ENCODE assay signal across 7 mouse cellular contexts in genomic region chr5:109557321-109558122, GRCm38 (mm10). TPM values are rescaled to one million over a fixed set of nuclear protein-coding genes. Genes with fewer than 3 reads are reported as not detected.
A peak's percentile ranks its signal among the peaks of the same experiment; 100 is the strongest.
DNase-seq lines count a peak whose midpoint lies in the region; ATAC-seq and TF ChIP-seq lines count a peak whose summit lies in the region.

No protein-coding gene starts in this region.

- no peak for TF ChIP-seq CTCF in intestine, postnatal 0 days (IDR thresholded peaks at IDR 0.05; ENCODE audit: low read depth)

- ATAC-seq in intestine, postnatal 0 days = peak; percentile 76

- H3K9me3 ChIP-seq in intestine, postnatal 0 days (ENCODE audit: control insufficient read depth) = peaks cover 24% of the 10 kb centered on the region
- peaks cover 58% of the 10 kb centered on the region for H3K9me3 ChIP-seq in midbrain, embryonic 10.5 days (replicated peaks)

- WGBS in intestine, postnatal 0 days = under 1% methylated on average over 35 of the region's 35 CpGs
- under 1% methylated on average over 35 of the region's 35 CpGs for WGBS in midbrain, embryonic 10.5 days

- peak overlapping the region; percentile 97 for H3K27ac ChIP-seq in intestine, postnatal 0 days (ENCODE audit: low read depth, low read length)
- peak overlapping the region; percentile 88 for H3K27ac ChIP-seq in midbrain, embryonic 10.5 days (replicated peaks)

- no peaks in the 10 kb centered on the region for H3K4me1 ChIP-seq in intestine, postnatal 0 days (replicated peaks; ENCODE audit: control insufficient read depth, insufficient read depth, low read length)
- 0 out of 2 replicates have a peak, but pooled peaks cover 5% of the 10 kb centered on the region for H3K4me1 ChIP-seq in midbrain, embryonic 10.5 days

- peak overlapping the region; percentile 72 for H3K4me3 ChIP-seq in intestine, postnatal 0 days (ENCODE audit: low read depth, low read length)
- peak overlapping the region; percentile 76 for H3K4me3 ChIP-seq in midbrain, embryonic 10.5 days

- intact Hi-C loops in left cerebral cortex, postnatal 36 days (cut with DNase I) = loop anchor here (5.0 to 10.0 kb wide), 2 partner anchors 307 to 550 kb away; partner anchors contain the start of gene Gtpbp6

- H3K9ac ChIP-seq in intestine, postnatal 0 days (ENCODE audit: low read depth, low read length) = peak overlapping the region; percentile 34; the same call in 1 of the 2 replicates

- H3K36me3 ChIP-seq in intestine, postnatal 0 days (ENCODE audit: control insufficient read depth, insufficient read depth) = peaks cover 13% of the 10 kb centered on the region; the same call in 1 of the 2 replicates
- H3K36me3 ChIP-seq in midbrain, embryonic 10.5 days = peaks cover 18% of the 10 kb centered on the region

- H3K27me3 ChIP-seq in intestine, postnatal 0 days (replicated peaks; ENCODE audit: control insufficient read depth, insufficient read depth, low read length) = no peaks in the 10 kb centered on the region
- H3K27me3 ChIP-seq in midbrain, embryonic 10.5 days (ENCODE audit: low read depth, poor library complexity, severe bottlenecking) = no peaks in the 10 kb centered on the region

- peak overlapping the region; percentile 69 for H3K4me2 ChIP-seq in intestine, postnatal 0 days (replicated peaks; ENCODE audit: low read depth)

- peak; percentile 97 for DNase-seq in adrenal gland, postnatal 25 days
- DNase-seq in embryo, embryonic 9.5 days (ENCODE audit: extremely low spot score) = peak; percentile 93
- peak; percentile 99 for DNase-seq in gonadal fat pad, adult 2 months (ENCODE audit: low read depth)
- peak; percentile 96 to 97 for DNase-seq in left cerebral cortex, postnatal 36 days (ENCODE audit: low spot score in 2 of 2)
- peak; percentile 90 for DNase-seq in midbrain, embryonic 10.5 days (ENCODE audit: low spot score)
- peak; percentile 71 for DNase-seq in spleen, adult 12 weeks (ENCODE audit: low spot score)

RNA-seq across cellular contexts. Expression of gene Crlf2, which starts 1.3 kb away (rescaled TPM):
- 42.8 and 45.0 TPM in 2 replicates for total RNA-seq in adrenal gland, postnatal 25 days (2021)
- polyA plus RNA-seq in gonadal fat pad, adult 2 months (2012; rRNA removed) = 20.2 and 38.0 TPM in 2 replicates
- polyA plus RNA-seq in intestine, postnatal 0 days (2015; fragmentation: Nextera tagmentation; extraction: Ambion mirVana) = 12.0 and 13.1 TPM in 2 replicates
- 10 to 100 TPM; 29.3 to 33.7 TPM for total RNA-seq in left cerebral cortex, postnatal 36 days (2021)
- 3.7 and 3.9 TPM in 2 replicates for polyA plus RNA-seq in midbrain, embryonic 10.5 days (2016; fragmentation: Nextera tagmentation; extraction: Ambion mirVana)

Comparison
In these comparisons a context has a peak if more than half of its experiments do, and no peak if none do; other contexts are left out.
1. Peak in every context shown above with its lines: DNase-seq, ATAC-seq, H3K4me3 ChIP-seq and H3K27ac ChIP-seq.